Mouse (Mus musculus) cerebellum, postnatal 10 days (tissue): Measurements from ENCODE around the gene Cavin4.
"Not testable (repeated sequence)": the region's sequence is repeated elsewhere in the genome, so short reads cannot be mapped to it uniquely, and the experiment has no call there.

Experiments used
- DNase-seq, 2 experiments: peaks; one replicate each; pipeline ENCODE4 v3.0.0; 2021; ENCODE audit warnings: mixed read lengths in 2 of 2

The Cavin4 gene

GRCm38 (mm10) chr4:48674412-48674811 lies 11.1 kb downstream of the Cavin4 start:
- no peak for DNase-seq

- no peak for DNase-seq
Measured at GRCm38 (mm10) chr4:48676570-48677185, 13.4 kb downstream of the Cavin4 start.

- no peak for DNase-seq
Measured at GRCm38 (mm10) chr4:48677276-48677675, 14.0 kb downstream of the Cavin4 start.

- no peak for DNase-seq
Measured at GRCm38 (mm10) chr4:48677812-48678211, 14.5 kb downstream of the Cavin4 start.

DNA sequence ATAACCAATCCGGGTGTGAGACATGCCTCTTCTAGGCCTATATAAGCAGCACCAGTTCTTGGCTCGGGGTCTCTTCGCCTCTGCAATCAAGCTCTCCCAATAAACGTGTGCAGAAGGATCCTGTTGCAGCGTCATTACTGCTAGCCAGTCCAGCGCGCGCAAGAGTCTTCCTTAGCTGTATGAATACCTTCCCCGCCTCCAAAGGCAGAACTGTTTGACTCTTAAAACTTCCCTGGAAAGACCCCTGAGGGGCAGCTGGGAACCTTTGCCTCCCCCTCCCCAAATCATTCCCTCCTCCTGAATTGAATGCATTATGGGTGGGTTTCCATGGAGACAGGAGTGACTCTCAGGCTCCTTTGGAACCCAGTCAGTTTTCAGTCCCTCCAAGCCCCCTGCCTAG lies 15.5 kb downstream of the Cavin4 start:
- DNase-seq = no peak

DNA sequence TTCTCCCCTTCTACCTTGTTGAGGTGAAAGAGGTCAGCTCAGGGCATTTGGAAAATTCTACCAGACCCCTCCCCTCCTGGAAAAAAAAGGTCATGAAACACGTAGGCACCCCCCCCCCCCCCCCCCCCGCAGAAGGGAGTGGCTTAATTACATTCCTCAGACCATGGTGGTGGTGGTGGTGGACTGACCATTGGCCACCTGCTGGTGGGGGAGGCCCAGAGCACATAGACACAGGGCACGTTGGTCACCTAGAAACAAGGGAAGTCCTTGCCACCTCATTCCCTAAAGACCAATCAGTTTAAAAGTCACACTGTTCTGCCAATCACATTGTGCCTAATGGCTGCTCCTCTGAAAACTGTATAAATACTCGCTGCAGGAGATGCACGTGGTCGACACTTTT lies 16.4 kb downstream of the Cavin4 start:
- not testable (repeated sequence) for DNase-seq

GRCm38 (mm10) chr4:48680214-48680613 lies 16.9 kb downstream of the Cavin4 start:
- DNase-seq = no peak

DNA sequence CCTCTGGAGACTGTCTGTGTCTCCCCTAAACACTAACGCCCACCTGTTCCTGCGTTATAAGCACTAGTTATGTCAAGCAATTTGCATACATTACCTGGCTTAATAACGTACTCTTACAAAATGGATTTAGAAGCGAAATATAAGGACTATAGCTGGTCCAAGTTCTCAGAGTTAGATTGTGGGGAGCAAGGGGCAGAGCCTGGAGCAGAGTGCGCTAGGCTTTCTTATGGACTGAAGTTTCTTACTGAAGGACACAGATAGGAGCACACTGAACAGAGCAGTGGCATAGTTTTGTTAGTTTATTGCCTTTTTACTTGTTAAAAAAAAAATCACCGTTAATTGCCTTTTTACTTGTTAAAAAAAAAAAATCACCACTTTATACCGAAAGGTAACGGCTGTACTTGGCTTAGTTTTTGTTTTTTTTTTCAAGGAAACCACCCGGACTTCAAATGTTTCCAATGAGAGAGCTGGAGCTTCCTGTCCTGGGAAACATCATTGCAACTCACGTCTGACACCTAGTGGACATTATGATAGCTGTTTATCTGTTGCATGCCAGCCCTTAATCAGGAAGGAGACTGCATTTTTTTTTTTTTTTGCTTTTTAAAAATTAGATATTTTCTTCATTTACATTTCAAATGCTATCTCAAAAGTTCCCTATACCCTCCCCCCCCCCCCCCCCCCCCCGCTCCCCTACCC lies 17.5 kb downstream of the Cavin4 start:
- DNase-seq = peak; percentile 67 to 84

GRCm38 (mm10) chr4:48683126-48683525 lies 19.8 kb downstream of the Cavin4 start:
- no peak for DNase-seq

GRCm38 (mm10) chr4:48683633-48684209 lies 20.4 kb downstream of the Cavin4 start:
- peak in 1 of 2 experiments; percentile 15 for DNase-seq

- DNase-seq = no peak
Measured at GRCm38 (mm10) chr4:48684593-48685187, 21.4 kb downstream of the Cavin4 start.

DNA sequence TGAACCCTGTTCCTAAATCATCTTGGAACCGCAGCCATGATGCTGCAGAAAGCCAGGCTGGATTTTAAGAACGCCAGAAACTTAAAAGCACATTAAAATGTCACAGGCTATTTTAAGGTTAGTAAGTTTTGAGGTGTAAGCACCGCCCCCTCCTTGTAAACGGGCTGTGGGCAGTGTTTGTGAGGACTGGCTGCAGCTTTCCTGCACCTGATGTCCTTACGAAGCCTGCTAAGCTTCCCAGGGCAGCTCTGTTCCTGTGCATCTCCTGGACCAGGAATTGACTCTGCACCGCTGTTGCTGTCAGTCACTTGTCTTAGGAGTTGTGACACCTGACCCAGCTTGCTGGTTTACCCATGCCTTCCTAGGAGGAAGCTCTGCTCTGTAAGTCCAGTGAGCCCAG lies 24.8 kb downstream of the Cavin4 start:
- DNase-seq = no peak

DNA sequence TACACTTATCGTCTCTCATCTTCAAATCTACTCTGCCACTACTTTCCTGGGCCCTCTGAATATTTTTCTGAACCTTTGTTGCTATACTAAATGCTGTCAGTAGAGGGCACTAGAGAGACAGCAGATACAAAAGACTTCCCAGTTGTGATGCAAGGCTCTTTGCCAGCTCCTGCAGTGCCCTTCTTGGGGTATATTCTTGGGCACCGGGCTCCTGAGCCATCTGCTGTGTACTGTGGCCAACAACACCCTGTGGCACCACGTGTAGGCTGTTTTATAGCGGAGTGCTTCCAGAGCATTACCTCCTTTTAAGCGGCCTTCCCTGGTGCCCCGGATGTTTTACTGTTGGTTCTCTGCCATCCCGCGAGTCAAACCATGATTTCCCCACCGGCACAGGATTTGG lies 27.3 kb downstream of the Cavin4 start:
- DNase-seq = peak; percentile 98

DNA sequence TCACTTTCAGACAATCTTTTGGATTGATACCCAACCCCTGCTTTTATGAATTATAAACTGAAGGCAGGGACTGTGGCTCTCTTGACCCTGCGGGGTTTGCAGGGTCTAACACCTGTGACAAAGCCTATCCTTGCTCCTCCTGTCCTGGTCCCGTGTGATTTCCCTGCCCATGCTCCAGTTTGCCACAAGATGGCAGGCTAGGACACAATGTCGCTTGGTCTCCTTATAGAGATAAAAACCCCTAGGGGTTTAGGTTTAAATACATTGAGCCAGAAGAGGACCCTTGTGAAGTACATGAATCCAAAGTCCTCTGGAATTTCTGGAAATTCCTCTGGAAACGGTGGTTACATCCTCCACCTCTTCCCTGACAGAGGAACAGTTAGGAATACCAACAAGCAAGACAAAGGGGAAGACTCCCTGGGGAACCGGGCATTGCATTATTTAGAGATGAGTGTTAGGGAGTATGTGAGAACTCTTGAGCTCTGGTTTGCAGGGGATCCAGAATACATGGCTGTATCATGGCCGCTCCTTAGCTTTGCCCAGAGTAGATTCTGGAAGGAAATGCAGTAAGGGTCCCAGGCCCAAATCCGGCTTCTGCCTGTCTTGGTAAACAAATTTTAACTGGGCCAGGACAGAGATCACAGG lies 28.6 kb downstream of the Cavin4 start:
- DNase-seq = peak; percentile 81

DNA sequence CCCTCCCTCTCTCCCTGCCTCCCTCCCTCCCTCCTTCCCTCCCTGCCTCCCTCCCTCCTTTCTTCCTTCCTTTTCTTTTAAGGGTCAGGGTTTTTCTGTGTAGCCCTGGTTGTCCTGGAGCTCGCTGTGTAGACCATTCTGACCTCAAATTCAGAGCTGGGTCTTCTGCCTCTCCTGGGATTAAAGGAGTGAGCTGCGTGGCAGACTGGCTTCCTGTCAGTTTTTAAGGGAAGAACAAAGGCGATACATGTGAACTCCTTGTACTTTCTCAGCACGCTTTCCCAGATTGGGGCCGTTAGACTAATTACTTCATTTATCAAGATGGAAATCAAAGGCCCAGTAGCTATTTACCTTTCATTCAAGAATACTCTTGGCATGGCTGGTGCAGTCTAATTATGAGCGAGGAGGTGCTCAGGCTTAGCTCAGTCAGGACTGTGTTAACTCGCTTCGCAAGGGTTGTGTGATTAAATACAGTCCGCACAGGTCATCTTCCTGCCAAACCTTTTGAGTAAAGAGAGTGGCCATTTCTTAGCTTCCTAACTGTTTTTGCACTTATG lies 29.5 kb downstream of the Cavin4 start:
- no peak for DNase-seq

DNA sequence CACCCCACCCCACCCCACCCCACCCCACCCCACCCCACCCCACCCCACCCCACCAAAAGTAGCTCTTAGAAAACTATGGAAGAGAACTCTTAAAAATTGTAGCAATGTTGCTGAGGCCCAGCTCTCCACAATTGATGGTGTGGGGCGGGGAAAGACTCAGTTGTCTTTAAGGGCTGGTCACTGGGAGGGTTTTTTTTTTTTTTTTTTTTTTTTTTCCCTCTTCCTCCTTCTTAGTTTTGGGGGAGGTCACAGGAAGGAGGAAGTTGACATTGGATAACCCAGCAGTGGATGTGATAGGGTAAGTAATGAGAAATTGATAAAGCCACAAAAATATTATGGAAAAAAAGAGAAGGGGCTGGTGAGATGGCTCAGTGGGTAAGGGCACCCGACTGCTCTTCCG lies 33.4 kb downstream of the Cavin4 start:
- DNase-seq = no peak

GRCm38 (mm10) chr4:48697302-48697701 lies 34.0 kb downstream of the Cavin4 start:
- no peak for DNase-seq

DNA sequence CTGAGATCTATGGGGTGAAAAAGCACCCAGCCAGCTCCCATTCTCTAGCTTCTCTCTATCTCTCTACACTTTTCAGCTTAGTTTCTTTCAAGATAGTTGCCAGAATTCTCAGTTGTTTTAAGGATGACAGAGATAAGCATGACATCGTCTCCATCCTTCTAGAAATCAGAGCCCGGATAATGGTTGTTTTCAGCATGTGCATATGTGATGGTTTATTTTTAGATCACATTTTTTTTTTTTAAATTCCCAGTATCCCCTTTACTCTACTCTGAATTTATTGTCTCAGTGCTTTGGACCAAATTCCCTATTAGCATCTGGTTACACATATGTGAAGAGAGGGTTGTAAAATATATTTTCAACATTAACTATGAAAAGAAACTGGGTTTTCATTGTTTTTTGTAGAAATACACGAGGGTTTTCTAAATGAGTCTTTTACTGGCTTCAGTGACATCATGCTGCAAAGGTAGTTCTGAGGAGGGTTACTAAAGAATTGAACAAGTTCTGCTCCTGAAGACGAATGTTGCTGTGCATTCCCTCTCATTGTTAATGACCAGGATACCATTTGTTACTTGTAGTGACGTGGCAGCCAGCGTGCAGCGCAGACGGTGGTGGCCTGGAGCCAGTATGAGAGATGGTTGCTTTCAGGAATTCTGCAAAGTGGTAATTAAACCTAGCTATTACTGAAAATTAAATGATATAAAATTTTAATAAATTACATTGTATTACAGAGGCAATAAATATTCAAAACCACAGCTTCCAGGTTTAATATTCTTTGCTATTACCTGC lies 52.7 kb downstream of the Cavin4 start:
- peak in 1 of 2 experiments; percentile 16 for DNase-seq

- no peak for DNase-seq
Measured at GRCm38 (mm10) chr4:48716817-48717216, 53.5 kb downstream of the Cavin4 start.
